Mouse (Mus musculus): ENCODE data around the gene Tmem97.

DNA sequence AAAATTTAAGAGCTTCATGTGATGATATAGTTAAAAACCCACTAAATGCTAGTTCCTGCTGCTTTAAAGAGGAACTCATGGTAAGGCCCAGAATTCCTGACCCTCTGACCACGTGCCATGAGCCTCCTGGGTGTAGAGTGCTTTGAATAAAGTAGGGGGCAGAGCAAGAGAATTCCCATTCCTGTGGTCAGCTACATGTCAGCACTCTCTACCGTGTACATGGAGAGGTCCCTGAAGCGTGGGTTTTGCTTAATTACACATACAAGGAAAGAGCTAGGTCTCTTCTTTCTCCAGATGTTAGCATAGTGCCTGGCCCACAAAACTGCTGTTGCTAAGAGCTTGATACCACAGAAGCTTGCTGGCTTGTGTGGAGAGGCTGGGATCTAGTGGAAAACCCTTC, 45.1 kb downstream of the Tmem97 start:
- no peak for TF ChIP-seq CTCF (IDR thresholded peaks at IDR 0.05; ENCODE audit: low read depth)
- TF ChIP-seq EP300 (IDR thresholded peaks at IDR 0.05; ENCODE audit: low read depth) = no peak

Data from liver, postnatal 0 days (tissue).